Mouse (Mus musculus): ENCODE measurements around the gene Olfr316. TPM values are rescaled to one million over a fixed set of nuclear protein-coding genes. Genes with fewer than 3 reads are reported as not detected.
"Not testable (repeated sequence)": the region's sequence is repeated elsewhere in the genome, so short reads cannot be mapped to it uniquely, and the experiment has no call there.

The Olfr316 gene
- not detected in 2 replicates for polyA plus RNA-seq (2015; fragmentation: Nextera tagmentation; extraction: Ambion mirVana)

DNA sequence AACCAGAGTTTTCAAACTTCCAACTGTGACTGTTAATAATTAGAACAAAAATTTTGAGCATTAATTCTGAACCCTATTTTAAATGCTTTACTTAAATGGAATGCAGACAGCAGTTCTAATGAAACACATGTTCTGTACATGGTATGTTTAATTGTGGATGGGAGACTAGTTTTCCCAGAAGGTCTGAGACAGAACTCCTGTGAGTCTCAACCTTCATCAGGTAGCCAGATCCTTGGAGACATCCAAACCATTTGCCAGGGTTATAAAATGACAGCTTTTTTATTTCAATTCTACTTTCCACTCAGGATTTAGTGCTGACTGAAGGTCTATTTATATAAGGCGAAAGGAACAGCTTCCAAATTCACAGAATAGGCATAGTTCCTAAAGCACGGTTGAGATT lies at the start of gene Olfr316:
Gene Olfr316, plus strand, starts transcription at position 301 of the 400 bp plus-strand sequence.
- H3K36me3 ChIP-seq = no peaks in the 10 kb centered on the region
- no peaks in the 10 kb centered on the region for H3K9me3 ChIP-seq
- H3K27me3 ChIP-seq = no peaks in the 10 kb centered on the region
- no peak within 1 kb of the TSS for H3K27ac ChIP-seq
- no peaks in the 10 kb centered on the region for H3K4me1 ChIP-seq
- H3K4me3 ChIP-seq = no peak within 1 kb of the TSS
- no peak within 1 kb of the TSS for H3K4me2 ChIP-seq
- no peak for ATAC-seq (ENCODE audit: insufficient number of reproducible peaks, low FRiP score, low TSS enrichment, low read depth)
- 77% methylated on average over 2 of the region's 2 CpGs for WGBS
- no peak within 1 kb of the TSS for H3K9ac ChIP-seq

DNA sequence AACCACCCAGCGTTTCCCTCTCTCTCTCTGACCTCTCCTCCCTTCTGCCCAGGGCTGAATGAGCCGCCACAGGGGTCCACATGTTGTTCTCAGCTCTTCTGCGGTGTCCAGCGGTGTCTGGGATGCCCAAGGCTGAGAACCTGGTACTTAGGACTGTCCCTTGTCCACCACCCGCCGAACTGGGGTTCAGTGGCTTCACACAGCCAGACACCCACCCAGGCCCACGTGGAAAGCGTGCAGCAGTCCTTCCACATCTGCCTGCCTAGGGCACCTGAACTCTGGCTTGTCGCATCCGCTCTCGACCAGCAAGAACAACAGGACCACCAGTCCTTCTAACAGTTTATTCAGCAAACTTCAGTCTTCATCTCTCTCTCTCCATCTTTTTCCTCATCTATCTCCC lies 43.4 kb upstream of the Olfr316 start:
- H3K4me1 ChIP-seq = no peaks in the 10 kb centered on the region
- no peak overlapping the region for H3K9ac ChIP-seq
- H3K36me3 ChIP-seq = no peaks in the 10 kb centered on the region
- WGBS = 83% methylated on average over 11 of the region's 11 CpGs
- no peak overlapping the region for H3K4me3 ChIP-seq
- no peaks in the 10 kb centered on the region for H3K27me3 ChIP-seq
- no peak overlapping the region for H3K4me2 ChIP-seq
- ATAC-seq (ENCODE audit: insufficient number of reproducible peaks, low FRiP score, low TSS enrichment, low read depth) = no peak
- H3K27ac ChIP-seq = no peak overlapping the region
- H3K9me3 ChIP-seq = no peaks in the 10 kb centered on the region

DNA sequence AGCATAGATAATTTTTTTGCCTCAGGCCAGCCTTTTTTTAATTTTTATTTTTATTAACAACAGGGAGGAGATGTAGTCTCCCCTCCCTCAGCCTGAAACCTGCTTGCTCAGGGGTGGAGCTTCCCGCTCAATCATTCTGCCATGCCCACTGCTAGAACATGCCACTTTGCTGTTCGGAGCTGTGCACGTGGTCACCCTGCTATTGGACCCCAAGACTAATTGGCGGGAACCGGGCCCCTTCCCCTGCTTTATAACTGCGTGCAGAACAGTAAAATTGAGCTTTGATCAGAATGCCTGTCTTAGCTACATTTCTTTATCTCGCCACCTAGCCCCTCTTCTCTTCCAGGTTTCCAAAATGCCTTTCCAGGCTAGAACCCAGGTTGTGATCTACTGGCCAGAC lies 34.8 kb upstream of the Olfr316 start:
- not testable (repeated sequence) for H3K4me2 ChIP-seq; H3K4me3 ChIP-seq; H3K4me1 ChIP-seq; H3K27me3 ChIP-seq; H3K9ac ChIP-seq; ATAC-seq (ENCODE audit: insufficient number of reproducible peaks, low FRiP score, low TSS enrichment, low read depth); H3K27ac ChIP-seq; H3K36me3 ChIP-seq; H3K9me3 ChIP-seq
- WGBS = 85% methylated on average over 7 of the region's 7 CpGs

DNA sequence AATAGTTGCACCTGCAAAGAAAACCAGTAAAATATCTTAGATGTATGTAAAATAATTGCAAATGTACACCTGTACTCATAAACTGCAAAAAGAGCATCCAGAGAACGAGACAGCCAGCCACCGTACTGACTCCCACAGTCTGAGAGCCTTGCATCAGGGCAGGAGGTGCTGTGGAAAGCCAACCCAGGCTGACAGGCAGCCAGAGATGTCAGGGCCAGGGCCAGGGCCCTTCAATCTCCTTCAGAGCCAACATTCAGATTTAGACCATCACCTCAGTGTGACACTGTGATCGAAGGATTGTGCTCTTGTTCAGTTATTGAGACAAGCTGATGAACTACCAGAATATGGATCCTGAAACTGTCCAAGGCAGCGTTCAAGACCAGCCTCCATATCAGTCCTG lies 32.8 kb upstream of the Olfr316 start:
- no peaks in the 10 kb centered on the region for H3K27me3 ChIP-seq
- no peak overlapping the region for H3K27ac ChIP-seq
- no peaks in the 10 kb centered on the region for H3K4me1 ChIP-seq
- no peaks in the 10 kb centered on the region for H3K9me3 ChIP-seq
- ATAC-seq (ENCODE audit: insufficient number of reproducible peaks, low FRiP score, low TSS enrichment, low read depth) = no peak
- no peak overlapping the region for H3K9ac ChIP-seq
- H3K4me2 ChIP-seq = no peak overlapping the region
- 79% methylated on average over 4 of the region's 4 CpGs for WGBS
- no peak overlapping the region for H3K4me3 ChIP-seq
- no peaks in the 10 kb centered on the region for H3K36me3 ChIP-seq

DNA sequence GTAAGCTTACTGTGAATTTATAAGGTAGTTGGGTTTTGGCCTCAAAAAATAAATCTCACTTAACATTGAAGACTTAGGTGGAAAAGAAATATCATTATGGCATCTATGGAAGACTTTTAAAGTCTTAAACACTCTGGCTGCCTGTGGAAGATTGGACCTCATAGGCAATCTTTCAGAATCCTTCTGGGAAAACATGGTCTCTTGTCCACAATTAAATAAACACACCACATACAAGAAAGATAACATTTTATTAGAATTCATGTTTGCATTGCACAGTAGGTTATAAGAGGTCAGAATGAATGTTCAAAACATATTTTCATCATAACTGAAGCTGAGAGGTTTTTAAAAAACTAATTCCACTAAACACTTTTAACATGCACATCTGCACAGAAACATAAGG lies 28.6 kb upstream of the Olfr316 start, which contains the start of gene Olfr318:
Gene Olfr318, minus strand, starts transcription at position 101 of the 400 bp plus-strand sequence.
- Histone ChIP-seq H3K9ac (no peak within 1 kb of the TSS), H3K4me2 (no peak within 1 kb of the TSS), H3K36me3 (no peaks in the 10 kb centered on the region), H3K27me3 (no peaks in the 10 kb centered on the region), H3K27ac (no peak within 1 kb of the TSS), H3K4me3 (no peak within 1 kb of the TSS), H3K4me1 (no peaks in the 10 kb centered on the region), H3K9me3 (no peaks in the 10 kb centered on the region)
- ATAC-seq (ENCODE audit: insufficient number of reproducible peaks, low FRiP score, low TSS enrichment, low read depth) = no peak

DNA sequence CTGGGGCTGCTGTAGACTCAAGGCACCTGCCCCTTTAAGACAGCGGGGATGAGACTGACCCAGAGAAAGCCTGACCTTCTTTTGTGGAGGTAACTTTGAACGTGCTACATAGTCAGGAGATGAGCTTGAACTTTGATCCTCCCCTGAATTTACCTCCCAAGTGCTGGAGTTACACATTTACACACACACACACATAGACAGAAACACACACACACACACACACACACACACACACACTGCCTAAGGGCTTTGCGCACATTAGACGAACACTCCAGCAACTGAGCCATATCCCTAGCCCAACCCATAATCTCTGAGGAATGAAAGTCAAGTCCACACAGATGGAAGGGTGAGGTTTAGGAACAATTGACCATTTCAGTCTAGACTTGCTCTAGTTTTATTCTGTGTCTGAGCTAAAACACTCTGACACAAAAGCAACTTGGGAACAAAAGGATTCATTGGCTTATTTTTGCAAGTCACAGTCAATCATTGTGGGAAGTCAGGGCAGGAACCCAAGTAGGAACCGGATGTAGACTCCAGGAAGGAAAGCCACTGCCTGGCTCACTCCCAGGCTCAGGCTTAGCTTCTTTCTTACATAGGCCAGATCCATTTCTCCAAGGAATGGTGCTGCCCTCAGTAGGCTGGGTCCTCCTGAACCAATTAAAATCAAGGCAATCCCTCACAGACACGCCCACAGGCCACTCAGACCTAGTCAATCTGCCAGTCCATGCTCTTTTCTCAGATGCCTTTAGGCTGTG lies 24.5 kb upstream of the Olfr316 start:
- not testable (repeated sequence) for H3K4me3 ChIP-seq; H3K27me3 ChIP-seq; ATAC-seq (ENCODE audit: insufficient number of reproducible peaks, low FRiP score, low TSS enrichment, low read depth); H3K27ac ChIP-seq; H3K4me2 ChIP-seq; H3K9ac ChIP-seq; H3K36me3 ChIP-seq; H3K4me1 ChIP-seq; H3K9me3 ChIP-seq
- 85% methylated on average over 6 of the region's 6 CpGs for WGBS

DNA sequence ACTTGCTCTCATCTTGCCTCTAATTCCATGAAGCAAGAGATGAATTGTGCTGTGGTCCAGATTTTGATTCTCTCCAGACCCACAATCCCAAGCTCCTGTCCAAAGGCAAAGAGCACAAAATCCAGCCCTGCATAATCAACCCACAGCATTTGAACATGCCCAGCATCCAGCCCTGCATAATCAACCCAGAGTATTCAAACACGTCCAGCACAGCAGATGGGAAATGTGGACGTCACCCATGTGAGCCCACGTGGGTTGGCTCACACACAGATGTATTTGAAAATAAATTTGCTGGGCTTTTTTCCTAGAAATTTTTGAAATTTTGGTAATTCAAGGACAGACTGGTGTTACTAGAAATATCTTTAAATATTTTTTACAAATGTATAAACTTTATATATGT lies 19.2 kb upstream of the Olfr316 start:
- no peak for ATAC-seq (ENCODE audit: insufficient number of reproducible peaks, low FRiP score, low TSS enrichment, low read depth)
- H3K4me2 ChIP-seq = no peak overlapping the region
- H3K4me1 ChIP-seq = no peaks in the 10 kb centered on the region
- H3K27ac ChIP-seq = no peak overlapping the region
- H3K4me3 ChIP-seq = no peak overlapping the region
- no peak overlapping the region for H3K9ac ChIP-seq
- H3K36me3 ChIP-seq = no peaks in the 10 kb centered on the region
- WGBS = 53% methylated on average over 3 of the region's 3 CpGs
- H3K9me3 ChIP-seq = no peaks in the 10 kb centered on the region
- H3K27me3 ChIP-seq = no peaks in the 10 kb centered on the region

DNA sequence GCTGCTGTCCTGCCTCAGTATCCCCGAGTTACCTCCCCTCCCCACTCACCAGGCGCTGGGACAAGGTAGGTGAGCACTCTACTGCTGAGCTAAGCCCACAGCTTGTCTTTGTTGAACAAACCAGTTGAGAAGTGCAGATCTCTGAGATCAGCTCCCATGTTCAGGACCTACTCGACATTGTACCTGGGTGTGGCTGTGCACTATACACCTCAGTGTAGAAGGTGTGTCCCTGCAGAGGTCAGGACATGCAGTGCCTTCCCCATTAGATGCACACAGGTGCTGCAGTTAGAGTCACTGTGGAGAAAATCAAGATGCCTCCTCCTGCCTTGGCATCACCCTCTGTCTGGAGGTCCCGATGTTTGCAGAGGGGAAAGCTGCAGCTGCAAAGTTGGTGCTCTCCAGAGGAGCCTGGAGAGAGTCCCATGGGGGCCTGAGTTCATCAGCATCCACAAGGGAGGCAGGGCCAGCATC lies 13.7 kb upstream of the Olfr316 start, which contains the start of gene Olfr317:
Gene Olfr317, minus strand, starts transcription at position 421 of the 471 bp plus-strand sequence.
- 67% methylated on average over 4 of the region's 4 CpGs for WGBS
- no peak within 1 kb of the TSS for H3K4me3 ChIP-seq
- no peaks in the 10 kb centered on the region for H3K36me3 ChIP-seq
- no peak within 1 kb of the TSS for H3K27ac ChIP-seq
- no peak for ATAC-seq (ENCODE audit: insufficient number of reproducible peaks, low FRiP score, low TSS enrichment, low read depth)
- no peak within 1 kb of the TSS for H3K4me2 ChIP-seq
- H3K9me3 ChIP-seq = no peaks in the 10 kb centered on the region
- no peaks in the 10 kb centered on the region for H3K27me3 ChIP-seq
- no peak within 1 kb of the TSS for H3K9ac ChIP-seq
- no peaks in the 10 kb centered on the region for H3K4me1 ChIP-seq

DNA sequence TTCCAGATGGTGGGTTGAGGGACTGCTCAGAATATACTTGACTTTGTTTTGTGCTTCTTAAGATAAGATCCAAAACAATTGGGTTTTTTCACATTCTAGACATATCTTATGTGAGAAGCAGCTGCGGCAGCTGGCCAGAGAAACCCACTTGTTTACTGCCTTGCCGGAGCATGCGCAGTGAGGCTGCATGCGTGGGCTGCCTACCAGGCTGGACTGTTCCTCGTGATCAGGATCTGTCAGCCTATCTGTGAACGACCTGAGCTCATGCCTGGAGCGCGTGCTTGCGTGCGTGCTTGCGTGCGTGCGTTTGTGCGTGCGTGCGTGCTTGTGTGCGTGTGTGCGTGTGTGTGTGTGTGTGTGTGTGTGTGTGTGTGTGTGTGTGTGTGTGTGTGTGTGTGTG lies 1.4 kb upstream of the Olfr316 start:
- not testable (repeated sequence) for ATAC-seq (ENCODE audit: insufficient number of reproducible peaks, low FRiP score, low TSS enrichment, low read depth); H3K9me3 ChIP-seq; H3K27ac ChIP-seq; H3K36me3 ChIP-seq; H3K9ac ChIP-seq; H3K4me3 ChIP-seq; H3K4me2 ChIP-seq; H3K4me1 ChIP-seq; H3K27me3 ChIP-seq
- WGBS = 78% methylated on average over 18 of the region's 18 CpGs

DNA sequence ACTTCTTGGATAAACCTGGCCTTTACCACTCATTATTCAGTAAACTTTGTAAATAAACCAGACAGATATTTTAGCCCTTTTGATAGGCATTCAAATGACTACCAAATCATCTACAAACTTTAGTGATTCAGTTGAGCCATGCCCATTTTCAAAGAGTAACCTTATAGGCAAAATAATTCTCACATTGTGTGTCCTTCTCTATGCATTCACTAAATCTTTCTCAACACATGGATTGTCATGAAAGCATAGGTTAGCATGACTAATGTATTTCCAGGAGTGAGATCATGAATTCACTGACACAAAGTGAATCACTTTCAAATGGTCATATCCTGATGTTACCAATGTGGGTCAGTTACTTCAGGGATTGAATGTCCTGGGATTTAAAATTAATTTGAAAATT lies 20.4 kb downstream of the Olfr316 start, which contains the start of gene Olfr315:
Gene Olfr315, plus strand, starts transcription at position 301 of the 400 bp plus-strand sequence.
- Histone ChIP-seq H3K27me3 (no peaks in the 10 kb centered on the region), H3K4me1 (no peaks in the 10 kb centered on the region), H3K4me2 (no peak within 1 kb of the TSS), H3K9me3 (no peaks in the 10 kb centered on the region), H3K9ac (no peak within 1 kb of the TSS), H3K27ac (no peak within 1 kb of the TSS), H3K4me3 (no peak within 1 kb of the TSS), H3K36me3 (no peaks in the 10 kb centered on the region)
- no peak for ATAC-seq (ENCODE audit: insufficient number of reproducible peaks, low FRiP score, low TSS enrichment, low read depth)

DNA sequence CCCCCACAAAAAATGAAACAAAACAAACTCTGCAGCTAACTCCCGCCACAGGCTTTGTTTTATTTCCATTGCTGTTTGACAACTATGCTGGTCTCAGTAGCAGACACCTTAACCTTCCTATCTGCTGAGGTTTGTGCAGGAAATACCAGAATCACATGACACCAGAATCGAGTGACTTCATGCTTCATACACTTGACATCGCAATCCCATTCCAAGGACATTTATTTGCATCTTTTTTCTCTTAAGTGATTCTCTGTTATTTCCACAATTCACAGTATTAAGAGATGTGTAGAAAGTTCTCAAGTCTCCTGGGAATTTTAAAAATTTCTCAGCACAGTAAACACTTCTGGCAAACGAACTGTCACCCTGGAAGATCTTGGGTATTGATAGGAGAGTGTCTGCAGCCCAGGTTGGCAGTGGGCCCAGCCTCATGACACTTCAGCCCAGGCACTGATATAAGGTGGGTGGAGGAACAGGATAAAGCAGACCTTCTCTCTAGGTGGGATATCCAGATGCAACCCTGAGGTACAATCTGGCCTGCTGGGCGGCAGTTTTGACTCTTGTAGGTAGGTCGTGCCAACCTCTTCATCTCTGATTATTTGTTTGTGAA lies 30.1 kb downstream of the Olfr316 start, which contains the start of gene Olfr314:
Gene Olfr314, plus strand, starts transcription at position 473 of the 610 bp plus-strand sequence.
- Histone ChIP-seq H3K27ac (no peak within 1 kb of the TSS), H3K9me3 (no peaks in the 10 kb centered on the region), H3K4me1 (no peaks in the 10 kb centered on the region), H3K9ac (no peak within 1 kb of the TSS), H3K36me3 (no peaks in the 10 kb centered on the region), H3K4me3 (no peak within 1 kb of the TSS), H3K4me2 (no peak within 1 kb of the TSS), H3K27me3 (no peaks in the 10 kb centered on the region; the same call in 1 of the 2 replicates)
- 76% methylated on average over 6 of the region's 6 CpGs for WGBS
- ATAC-seq (ENCODE audit: insufficient number of reproducible peaks, low FRiP score, low TSS enrichment, low read depth) = no peak

DNA sequence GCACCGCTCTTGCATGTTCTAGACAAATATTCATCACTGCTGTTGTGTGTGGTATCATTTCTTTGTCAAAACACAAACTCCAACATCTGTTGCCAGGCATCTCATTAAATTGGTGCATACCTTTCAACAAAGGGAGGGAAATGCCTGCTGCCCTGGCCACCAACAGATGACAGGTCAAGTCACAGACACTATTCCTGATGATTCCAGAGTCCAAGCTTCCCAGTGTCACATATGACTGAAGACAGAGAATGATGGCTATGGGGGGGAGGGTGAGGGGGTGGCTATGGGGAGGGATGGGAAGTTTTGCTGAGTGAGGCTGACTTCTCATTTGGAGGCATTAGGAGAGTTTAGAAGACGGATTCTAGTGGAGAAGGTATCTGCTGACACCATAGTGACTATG lies 31.6 kb downstream of the Olfr316 start:
- H3K36me3 ChIP-seq = no peaks in the 10 kb centered on the region
- WGBS = 81% methylated on average over 2 of the region's 2 CpGs
- no peaks in the 10 kb centered on the region; the same call in 1 of the 2 replicates for H3K27me3 ChIP-seq
- no peaks in the 10 kb centered on the region for H3K9me3 ChIP-seq
- no peaks in the 10 kb centered on the region for H3K4me1 ChIP-seq
- no peak overlapping the region for H3K4me2 ChIP-seq
- no peak overlapping the region for H3K27ac ChIP-seq
- no peak overlapping the region for H3K4me3 ChIP-seq
- H3K9ac ChIP-seq = no peak overlapping the region
- no peak for ATAC-seq (ENCODE audit: insufficient number of reproducible peaks, low FRiP score, low TSS enrichment, low read depth)

Data from limb, embryonic 15.5 days (tissue).